Mouse (Mus musculus) adrenal gland (tissue): ENCODE measurements around the gene Gucy2d.

Experiments
- intact Hi-C: fragments of 180-260 bp; cut with DNase I; formaldehyde crosslinking; loops from one replicate; pipeline ENCODE4 v1.15.1; 2025

Gene Gucy2d

DNA sequence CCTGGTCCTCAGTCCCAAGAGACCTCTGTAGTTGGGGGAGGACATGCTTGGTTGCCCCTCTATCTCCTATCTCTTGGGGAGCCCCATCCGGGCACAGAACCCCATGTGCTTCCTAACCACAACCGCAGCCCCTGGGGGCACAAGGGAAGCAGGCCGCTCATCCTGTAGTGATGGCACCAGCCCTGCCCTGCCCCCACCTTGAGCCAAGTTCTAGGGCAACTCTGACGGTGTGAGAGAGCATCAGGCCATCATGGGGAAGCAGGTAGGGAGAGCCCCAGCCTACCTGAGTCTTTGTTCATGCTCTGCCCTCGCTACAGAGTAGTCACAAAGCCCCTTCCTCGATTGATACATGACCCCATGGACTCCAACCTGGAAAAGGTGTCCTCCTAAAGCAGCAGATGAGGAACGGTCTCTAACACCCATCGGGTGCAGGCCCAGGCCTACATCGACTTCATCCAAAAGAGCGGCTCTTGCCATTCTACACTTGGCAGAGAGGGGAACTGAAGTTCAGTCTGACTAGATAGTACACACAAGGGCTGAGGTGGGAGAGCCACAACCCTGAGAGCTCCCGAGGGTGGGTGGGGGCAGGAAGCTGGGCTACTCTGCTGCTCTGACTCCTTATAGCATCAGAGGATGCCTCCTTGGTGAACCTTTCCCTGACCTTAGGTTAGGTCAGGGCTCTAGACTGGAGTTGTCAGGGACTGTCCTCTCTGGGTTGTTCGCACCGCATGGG lies 48.3 kb downstream of the Gucy2d start:
- intact Hi-C loops, result no loop called here

DNA sequence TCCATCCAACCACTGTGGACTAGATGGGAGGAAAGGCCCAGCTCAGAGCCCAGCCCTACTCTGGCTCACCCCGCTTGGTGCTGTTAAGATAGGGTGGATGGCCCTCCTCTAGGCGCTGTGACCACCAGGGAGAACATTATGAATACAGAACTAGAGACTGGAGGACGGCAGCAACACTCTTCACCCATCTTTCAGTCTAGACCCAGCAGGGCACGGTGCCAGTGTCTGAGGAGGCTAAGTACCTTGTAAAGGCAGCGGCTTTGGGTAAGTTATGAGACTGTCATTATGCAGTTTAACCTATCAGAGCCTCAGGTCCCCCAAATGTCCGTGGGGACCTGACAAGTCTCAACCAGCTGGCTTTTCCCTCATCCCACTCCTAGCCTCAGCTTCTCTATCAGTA lies 48.9 kb downstream of the Gucy2d start, which contains the start of gene Lrrc32:
TSS of gene Lrrc32 (plus strand) at position 153 of the 400 bp plus-strand sequence.
- intact Hi-C loops, result no loop called here

DNA sequence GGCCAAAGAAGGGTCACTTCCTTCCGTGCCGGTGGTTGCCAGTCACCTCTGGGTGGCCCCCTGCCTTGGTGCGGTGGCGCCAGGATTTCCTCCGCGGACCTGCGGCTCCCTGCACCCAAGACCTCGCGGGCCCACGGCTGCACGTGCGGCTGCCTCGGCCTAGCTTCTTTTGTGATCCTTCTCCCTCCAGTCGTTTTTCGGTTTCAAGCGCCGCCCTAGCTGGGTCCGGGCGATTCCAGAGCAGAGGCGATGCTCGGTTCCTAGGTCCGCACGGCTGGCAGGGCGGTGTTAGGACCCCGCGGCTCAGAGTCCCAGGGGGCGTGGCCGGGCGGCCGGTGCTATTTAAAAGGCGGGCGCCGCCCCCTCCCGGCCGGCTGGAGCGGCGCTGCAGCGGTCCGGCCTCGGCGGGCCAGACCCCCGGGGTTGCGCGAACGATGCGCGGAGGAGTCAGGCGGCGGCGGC lies 49.4 kb downstream of the Gucy2d start:
- intact Hi-C loops, result no loop called here

GRCm38 (mm10) chr7:98490328-98490727 lies 50.1 kb downstream of the Gucy2d start:
- intact Hi-C loops, result no loop called here

DNA sequence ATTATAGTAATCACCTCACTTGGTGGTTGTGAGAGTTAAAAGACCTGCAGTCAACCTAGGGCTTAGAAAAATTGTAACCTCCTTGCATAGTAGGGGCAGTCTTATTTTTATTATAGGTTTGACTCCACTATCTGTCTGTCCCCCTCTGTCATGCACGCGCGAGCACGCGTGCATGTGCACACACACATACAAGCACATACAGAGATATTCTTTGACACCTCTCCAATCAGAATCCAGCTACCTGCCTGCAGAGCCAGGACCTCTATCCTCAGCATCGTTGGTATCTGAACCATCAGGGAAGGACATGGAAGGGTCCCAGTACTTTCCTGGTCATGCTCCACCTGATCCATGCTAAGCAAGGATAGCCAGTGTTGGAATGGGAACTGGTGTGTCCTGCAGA lies 50.7 kb downstream of the Gucy2d start:
- intact Hi-C loops, result no loop called here

DNA sequence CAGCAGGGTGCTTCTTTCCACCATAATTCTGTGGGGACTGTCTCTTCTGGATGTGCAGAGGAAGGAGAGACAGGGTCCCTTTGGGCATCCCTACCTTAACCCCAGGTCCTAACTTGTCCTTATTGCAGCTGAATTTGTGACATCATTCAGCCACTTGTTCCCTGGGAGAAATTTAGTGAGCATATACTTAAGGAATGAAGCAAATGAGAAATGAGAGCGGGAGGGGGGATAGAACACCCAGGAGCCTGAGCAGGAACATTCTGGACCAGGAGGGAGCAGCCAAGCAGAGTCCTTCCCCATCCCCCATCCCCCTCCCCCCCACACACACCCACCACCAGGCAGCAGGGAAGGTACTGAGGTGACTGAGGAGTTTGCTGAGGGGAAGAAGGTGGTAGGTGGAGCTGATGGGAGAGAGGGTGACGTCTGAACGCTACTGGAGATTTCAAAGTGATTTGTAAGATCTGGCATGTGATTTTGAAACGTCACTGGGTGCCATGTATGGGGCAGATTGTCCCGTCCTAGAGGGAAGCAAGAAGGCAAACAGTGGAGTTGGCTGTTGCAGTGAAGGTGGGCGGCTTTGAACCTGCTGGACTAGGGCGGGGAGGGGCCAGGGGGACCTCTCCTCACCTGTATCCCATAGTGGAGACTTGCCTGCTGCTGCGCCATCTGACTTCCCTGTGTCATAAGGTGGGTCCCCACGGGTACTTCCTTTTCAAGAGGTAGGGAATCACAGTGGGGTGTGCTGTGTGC lies 51.4 kb downstream of the Gucy2d start:
- intact Hi-C loops, result no loop called here

DNA sequence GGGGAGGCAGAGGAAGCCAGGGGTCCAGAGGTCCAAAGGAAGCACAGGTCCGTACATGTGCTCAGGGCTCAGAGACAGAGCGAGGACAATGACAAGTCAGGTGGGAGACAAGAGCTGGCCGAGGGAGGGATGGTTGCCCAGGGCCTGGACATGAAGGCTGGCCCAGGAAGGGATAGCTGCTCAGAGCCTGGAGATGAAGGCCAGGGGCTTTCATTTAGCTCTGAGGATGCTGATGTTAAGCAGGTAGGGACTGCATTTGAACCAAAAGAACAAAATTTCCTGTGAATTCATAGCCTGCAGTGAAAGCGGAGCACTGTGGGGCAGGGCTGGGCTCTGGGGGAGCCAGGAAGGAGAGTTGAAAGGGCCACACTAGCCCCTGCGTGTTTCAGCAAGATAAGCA lies 52.1 kb downstream of the Gucy2d start:
- intact Hi-C loops, result no loop called here

- intact Hi-C loops, result no loop called here
These were observed 53.1 kb downstream of the Gucy2d start for GRCm38 (mm10) chr7:98493307-98493706.

GRCm38 (mm10) chr7:98493901-98494480 lies 53.8 kb downstream of the Gucy2d start:
- intact Hi-C loops, result no loop called here

DNA sequence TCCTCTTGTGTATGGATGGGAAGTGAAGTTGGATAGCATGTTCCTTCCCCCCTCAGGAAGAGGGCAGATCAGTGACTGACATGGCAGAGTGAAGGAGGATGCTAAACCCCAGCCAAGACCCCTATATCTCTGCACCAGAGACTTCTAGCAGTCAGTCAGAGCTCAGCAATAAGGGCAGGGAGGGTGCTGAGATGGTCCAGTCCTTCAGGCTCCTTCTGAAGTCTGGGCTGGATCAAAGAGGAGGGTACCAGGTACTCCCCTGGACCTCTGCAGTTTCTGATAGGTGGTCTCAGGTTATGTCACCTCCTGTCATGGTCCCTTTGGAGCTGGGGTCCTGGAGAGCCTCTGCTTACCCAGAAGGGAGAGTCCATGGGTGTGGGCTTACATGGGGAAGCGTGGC lies 55.4 kb downstream of the Gucy2d start:
- intact Hi-C loops, result no loop called here

- intact Hi-C loops, result no loop called here
These were observed 57.2 kb downstream of the Gucy2d start for GRCm38 (mm10) chr7:98497451-98497850.

- intact Hi-C loops, result no loop called here
These were observed 57.9 kb downstream of the Gucy2d start for GRCm38 (mm10) chr7:98498101-98498500.

- intact Hi-C loops, result no loop called here
These were observed 58.7 kb downstream of the Gucy2d start for GRCm38 (mm10) chr7:98498656-98499560.

GRCm38 (mm10) chr7:98499561-98500292 lies 59.5 kb downstream of the Gucy2d start:
- intact Hi-C loops, result no loop called here

- intact Hi-C loops, result no loop called here
These were observed 60.3 kb downstream of the Gucy2d start for GRCm38 (mm10) chr7:98500470-98500869.

- intact Hi-C loops, result no loop called here
These were observed 60.9 kb downstream of the Gucy2d start for GRCm38 (mm10) chr7:98501078-98501477.

DNA sequence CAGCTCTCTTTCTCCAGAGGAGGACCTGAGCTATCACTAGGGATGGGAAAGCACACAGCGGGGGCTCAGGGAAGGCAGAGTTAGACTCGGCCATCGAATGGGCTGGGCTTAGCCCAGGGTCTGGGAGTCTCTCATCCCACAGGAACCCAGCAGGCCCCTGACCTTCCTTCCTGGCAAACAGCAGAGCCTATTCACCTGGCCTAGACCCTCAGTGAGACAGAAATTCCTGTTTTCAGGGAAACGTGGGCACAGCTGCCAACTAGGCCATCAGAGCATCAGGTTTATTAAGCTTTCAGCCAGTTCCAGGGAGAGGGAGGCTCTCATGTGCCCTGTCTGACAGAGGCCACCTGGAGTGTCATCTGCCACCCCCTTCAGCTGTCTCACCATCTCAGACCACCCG lies 62.7 kb downstream of the Gucy2d start:
- intact Hi-C loops, result no loop called here

GRCm38 (mm10) chr7:98503951-98504647 lies 63.9 kb downstream of the Gucy2d start:
- intact Hi-C loops, result no loop called here

DNA sequence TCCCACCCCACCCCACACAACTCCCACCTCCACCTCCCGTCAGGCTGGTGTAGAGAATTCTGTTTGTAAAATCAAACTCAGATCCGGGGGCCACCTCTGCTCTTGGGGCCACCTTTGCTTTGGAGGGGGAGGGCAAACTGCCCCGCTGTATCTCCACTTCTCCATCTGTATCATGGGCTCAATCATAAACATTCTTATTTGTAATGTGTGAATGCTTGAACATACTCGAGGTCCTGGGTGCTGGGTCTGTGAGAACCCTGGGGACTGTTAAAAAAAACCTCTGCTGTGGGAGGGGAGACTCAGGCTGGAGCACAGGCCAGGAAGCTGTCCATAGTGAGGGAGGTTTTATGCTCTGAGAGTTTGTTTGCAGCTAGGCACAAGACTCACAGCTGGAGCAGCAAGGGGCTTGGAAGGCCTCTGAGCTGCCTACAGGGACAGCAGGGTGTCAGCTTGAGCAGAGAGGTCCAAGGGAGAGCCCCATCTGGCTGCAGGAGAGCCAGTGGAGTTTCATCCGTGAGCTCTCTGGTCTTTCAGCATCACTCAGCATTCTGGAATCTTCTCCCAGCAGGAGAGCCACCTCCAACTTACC lies 64.6 kb downstream of the Gucy2d start:
- intact Hi-C loops, result no loop called here

DNA sequence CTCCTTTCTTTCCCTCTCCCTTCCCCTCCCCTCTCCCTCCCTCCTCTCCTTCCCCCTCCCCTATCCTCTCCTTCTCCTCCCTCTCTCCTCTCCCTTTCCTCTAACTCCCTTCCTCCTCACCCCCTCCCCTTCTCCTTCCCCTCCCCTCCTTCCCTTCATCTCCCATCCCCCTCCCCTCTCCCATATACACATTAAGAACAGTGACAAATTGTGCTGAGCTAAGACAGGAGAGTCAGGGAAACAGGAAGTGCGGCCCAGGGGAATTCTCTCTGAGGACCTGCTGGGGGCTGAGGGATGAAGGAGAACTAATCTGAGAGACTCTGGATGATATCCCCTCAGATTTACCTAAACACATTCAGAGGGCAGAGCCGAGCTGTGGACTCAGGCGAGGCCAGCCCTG lies 65.4 kb downstream of the Gucy2d start:
- intact Hi-C loops, result no loop called here
